Mouse (Mus musculus) adipocyte (in vitro differentiated cells): ENCODE data around the gene Pfdn4.
"Not testable (repeated sequence)": the region's sequence is repeated elsewhere in the genome, so short reads cannot be mapped to it uniquely, and the experiment has no call there.

Experiments used
- DNase-seq: peaks from one replicate; pipeline ENCODE4 v3.0.0-alpha.2; 2016; ENCODE audit warnings: low spot score

Gene Pfdn4

GRCm38 (mm10) chr2:170496154-170496930, at the start of gene Pfdn4:
TSS of gene Pfdn4 (plus strand) at chr2:170496428.
- no peak for DNase-seq

GRCm38 (mm10) chr2:170446843-170447383, 49.3 kb upstream of the Pfdn4 start:
- no peak for DNase-seq

GRCm38 (mm10) chr2:170447651-170448050, 48.6 kb upstream of the Pfdn4 start:
- DNase-seq: no peak

- peak; percentile 79 for DNase-seq
Observed at GRCm38 (mm10) chr2:170450933-170451332, 45.3 kb upstream of the Pfdn4 start.

GRCm38 (mm10) chr2:170453809-170454208, 42.4 kb upstream of the Pfdn4 start:
- DNase-seq: not testable (repeated sequence)

- no peak for DNase-seq
Observed at GRCm38 (mm10) chr2:170459183-170459582, 37.0 kb upstream of the Pfdn4 start.

- DNase-seq: peak; percentile 53
Observed at GRCm38 (mm10) chr2:170459805-170460204, 36.4 kb upstream of the Pfdn4 start.

GRCm38 (mm10) chr2:170461652-170462051, 34.6 kb upstream of the Pfdn4 start:
- no peak for DNase-seq

- DNase-seq: no peak
Observed at GRCm38 (mm10) chr2:170464817-170465216, 31.4 kb upstream of the Pfdn4 start.

GRCm38 (mm10) chr2:170468009-170468408, 28.2 kb upstream of the Pfdn4 start:
- DNase-seq: peak; percentile 17

GRCm38 (mm10) chr2:170469616-170470308, 26.5 kb upstream of the Pfdn4 start:
- DNase-seq: peak; percentile 71

- DNase-seq: no peak
Observed at GRCm38 (mm10) chr2:170470591-170470990, 25.6 kb upstream of the Pfdn4 start.

- no peak for DNase-seq
Observed at GRCm38 (mm10) chr2:170474125-170474524, 22.1 kb upstream of the Pfdn4 start.

- DNase-seq: no peak
Observed at GRCm38 (mm10) chr2:170475164-170475563, 21.1 kb upstream of the Pfdn4 start.

GRCm38 (mm10) chr2:170476215-170476614, 20.0 kb upstream of the Pfdn4 start:
- no peak for DNase-seq

GRCm38 (mm10) chr2:170476643-170477042, 19.6 kb upstream of the Pfdn4 start:
- no peak for DNase-seq

- DNase-seq: no peak
Observed at GRCm38 (mm10) chr2:170482019-170482540, 14.1 kb upstream of the Pfdn4 start.

- no peak for DNase-seq
Observed at GRCm38 (mm10) chr2:170483914-170484313, 12.3 kb upstream of the Pfdn4 start.

- DNase-seq: no peak
Observed at GRCm38 (mm10) chr2:170487202-170487601, 9.0 kb upstream of the Pfdn4 start.

- no peak for DNase-seq
Observed at GRCm38 (mm10) chr2:170487890-170488502, 8.2 kb upstream of the Pfdn4 start.

- DNase-seq: no peak
Observed at GRCm38 (mm10) chr2:170494784-170495710, 1.2 kb upstream of the Pfdn4 start.
